Mouse (Mus musculus) layer of hippocampus, adult 6 months (tissue): ENCODE results near the gene Dlgap4. TPM values are rescaled to one million over a fixed set of nuclear protein-coding genes. Genes with fewer than 3 reads are reported as not detected.

Experiments
- long read RNA-seq, 2 experiments: library from polyadenylated mRNA; unstranded; transcript quantifications; one replicate each; pipeline ENCODE4 v2.0.0; 2019 to 2020
- polyA plus RNA-seq: library from polyadenylated mRNA; unstranded; fragments of <200 nt; fragmentation: Nextera tagmentation; gene quantifications from 2 replicates; pipeline ENCODE4 v1.2.3, GENCODE M21; 2021

Dlgap4 gene
- 60.8 and 78.0 TPM in 2 replicates for polyA plus RNA-seq
- long read RNA-seq, experiment 1, transcript Dlgap4-201 (7 exons, 1,411 nt): minor isoform, 7 of 160 reads
- long read RNA-seq, experiment 1, transcript Dlgap4-204 (7 exons, 1,595 nt): major isoform, 11 of 160 reads
- long read RNA-seq, experiment 1, transcript Dlgap4-202 (11 exons, 3,303 nt): minor isoform, 9 of 160 reads
- long read RNA-seq, experiment 1, partial matches to known transcripts: 60 of 160 reads
- long read RNA-seq, experiment 1, other reads (novel, unspliced or antisense): 70 of 160 reads
- long read RNA-seq, experiment 2, full-length matches to known transcripts: 91 of 321 reads
- long read RNA-seq, experiment 2, partial matches to known transcripts: 70 of 321 reads
- long read RNA-seq, experiment 2, other reads (novel, unspliced or antisense): 160 of 321 reads

DNA sequence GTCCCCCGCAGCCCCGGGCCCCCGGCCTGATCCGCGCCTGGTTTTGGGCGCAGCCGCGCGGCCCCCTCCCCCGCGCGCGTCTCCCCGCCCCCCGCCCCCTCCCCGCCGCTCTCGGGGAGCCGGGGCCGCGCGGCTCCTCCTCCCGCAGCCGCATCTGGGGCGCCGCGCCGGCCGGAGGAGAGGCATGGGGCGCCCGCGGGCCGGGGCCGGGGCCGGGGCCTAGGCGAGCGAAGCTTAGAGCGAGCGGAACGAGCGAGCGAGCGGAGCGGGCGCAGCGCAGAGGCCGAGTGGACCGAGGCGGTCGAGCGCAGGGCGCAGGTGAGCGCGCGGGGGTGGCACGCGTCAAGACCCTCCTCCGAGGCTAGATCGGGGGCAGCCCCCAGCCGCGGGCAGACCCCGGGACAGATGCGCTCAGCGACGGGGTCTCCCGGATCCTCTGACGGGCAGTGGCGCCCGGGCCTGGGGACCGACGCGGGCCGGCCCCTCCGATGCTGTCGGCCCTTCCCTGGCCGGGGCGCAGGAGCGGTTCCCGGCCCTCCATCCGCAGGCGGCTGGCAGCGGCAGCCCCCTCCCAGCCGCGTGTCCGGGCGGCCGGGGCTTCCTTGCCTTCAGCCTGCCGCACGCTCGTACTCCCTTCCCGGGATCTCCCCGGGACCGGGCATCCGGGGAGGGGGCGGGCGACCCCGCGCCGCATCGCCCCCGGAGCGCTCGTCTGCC, at the start of gene Dlgap4:
Dlgap4 (plus strand) TSS at position 165 of the 717 bp plus-strand sequence.

DNA sequence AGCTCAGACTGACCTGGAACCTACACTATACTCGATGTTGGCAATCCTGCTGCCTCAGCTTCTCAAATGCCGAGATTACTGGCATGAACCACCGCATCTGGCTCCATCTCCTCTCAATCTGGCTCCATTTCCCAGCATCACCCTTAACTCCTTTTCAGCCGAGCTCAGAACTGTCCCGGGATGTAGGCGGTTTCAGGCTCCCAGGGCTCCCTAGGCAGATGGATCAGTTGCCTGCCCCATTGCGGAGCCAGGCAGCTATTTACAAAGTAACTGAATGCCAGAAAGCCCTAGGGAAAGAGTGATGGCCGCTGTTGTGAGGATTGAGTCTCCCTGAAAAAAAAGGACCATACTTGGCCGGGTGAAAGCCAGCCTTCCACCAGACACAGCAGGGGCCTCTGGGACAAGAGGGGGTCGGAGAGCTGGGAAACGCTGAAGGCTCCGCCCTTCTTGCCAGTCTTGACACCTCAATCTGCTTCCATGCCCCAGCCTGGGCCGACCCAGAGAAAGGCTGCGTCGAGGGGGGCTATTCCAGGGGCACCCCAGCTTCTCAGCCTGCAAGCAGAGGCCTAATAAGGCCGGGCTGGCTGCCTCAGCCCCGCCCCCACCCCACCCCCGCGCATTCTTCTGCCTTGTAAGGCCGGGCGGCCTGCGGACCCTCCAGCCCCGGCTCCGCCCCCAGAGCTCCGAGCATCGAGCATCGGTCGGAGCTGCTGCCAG, 161.4 kb downstream of the Dlgap4 start, which contains the start of gene Myl9:
Myl9 (plus strand) TSS at position 683 of the 717 bp plus-strand sequence.

Other genes with a start within 250 kb of the Dlgap4 start
- 54.9 and 61.9 TPM in 2 replicates for gene Epb41l1, start 192.8 kb upstream of the Dlgap4 start, polyA plus RNA-seq
- 39.0 and 39.7 TPM in 2 replicates for gene Aar2, start 66.1 kb upstream of the Dlgap4 start, polyA plus RNA-seq
- 21.0 and 27.2 TPM in 2 replicates for gene Myl9, start 161.7 kb downstream of the Dlgap4 start, polyA plus RNA-seq
- gene Tgif2, start 226.3 kb downstream of the Dlgap4 start, polyA plus RNA-seq: 0.18 and 0.50 TPM in 2 replicates
- gene 4930518I15Rik, start 244.2 kb downstream of the Dlgap4 start, polyA plus RNA-seq: 0.24 and 0.30 TPM in 2 replicates
- 121 and 136 TPM in 2 replicates for gene Rab5if, start 249.4 kb downstream of the Dlgap4 start, polyA plus RNA-seq